ENCODE assay signal across 25 mouse cellular contexts in genomic region chr10:83475226-83475625, GRCm38 (mm10). TPM values are rescaled to one million over a fixed set of nuclear protein-coding genes. Genes with fewer than 3 reads are reported as not detected.
"Had no signal": no experiment of that assay in that cellular context is flagged by ENCODE, and none has a peak within 500 bp of the region (broad histone marks: within the 10 kb centered on the region; RNA-seq: fewer than 3 reads in every experiment).

No protein-coding gene starts in this region.

- H3K9me3 ChIP-seq: limb, embryonic 10.5 days; liver, embryonic 15.5 days had no signal

- ATAC-seq: hindbrain, embryonic 16.5 days; inflammation-experienced regulatory T-cells, adult 6 months; intestine, postnatal 0 days had no signal

- H3K27me3 ChIP-seq: heart, embryonic 12.5 days; hindbrain, embryonic 12.5 days; limb, embryonic 12.5 days; liver, embryonic 13.5 days; liver, embryonic 15.5 days had no signal

- H3K4me2 ChIP-seq: heart, embryonic 12.5 days; hindbrain, embryonic 12.5 days; hindbrain, embryonic 14.5 days; limb, embryonic 12.5 days; liver, embryonic 13.5 days; liver, embryonic 15.5 days had no signal

- H3K4me1 ChIP-seq: heart, embryonic 10.5 days; heart, embryonic 12.5 days; hindbrain, embryonic 10.5 days; hindbrain, embryonic 12.5 days; limb, embryonic 10.5 days; limb, embryonic 12.5 days; liver, embryonic 13.5 days; liver, embryonic 15.5 days had no signal

- H3K4me3 ChIP-seq: heart, adult 2 months; heart, embryonic 10.5 days; heart, embryonic 12.5 days; hindbrain, embryonic 10.5 days; hindbrain, embryonic 12.5 days; layer of hippocampus, adult 2 months; left cerebral cortex, adult 2 months; limb, embryonic 10.5 days; limb, embryonic 12.5 days; liver, embryonic 13.5 days; liver, embryonic 15.5 days had no signal

- DNase-seq: gastrocnemius, postnatal 14 days; gastrocnemius, postnatal 36 days; heart, adult 2 months; heart, postnatal 10 days; heart, postnatal 4 days; kidney, adult 18-20 months; kidney, adult 8-10 months; kidney, postnatal 10 days; kidney, postnatal 25 days; kidney, postnatal 4 days; liver, embryonic 13.5 days had no signal

- H3K36me3 ChIP-seq: heart, embryonic 10.5 days; hindbrain, embryonic 12.5 days; limb, embryonic 12.5 days; liver, embryonic 13.5 days; liver, embryonic 15.5 days had no signal

- H3K27ac ChIP-seq: heart, adult 2 months; heart, embryonic 10.5 days; hindbrain, embryonic 10.5 days; hindbrain, embryonic 12.5 days; hindbrain, embryonic 14.5 days; layer of hippocampus, adult 2 months; left cerebral cortex, adult 2 months; limb, embryonic 10.5 days; limb, embryonic 12.5 days; liver, embryonic 13.5 days; liver, embryonic 15.5 days had no signal

- H3K9ac ChIP-seq: heart, embryonic 12.5 days; hindbrain, embryonic 12.5 days; hindbrain, embryonic 14.5 days; limb, embryonic 12.5 days; liver, embryonic 13.5 days; liver, embryonic 15.5 days had no signal

RNA-seq across cellular contexts. Expression of gene Aldh1l2, which starts 58.7 kb away (rescaled TPM):
- total RNA-seq: granulocyte monocyte progenitor cell, adult 5-6 weeks had no signal
- polyA plus RNA-seq: inflammation-experienced regulatory T-cells, adult 6 months had no signal
